Mouse (Mus musculus): Measurements from ENCODE around the gene Olfr1208. TPM values are rescaled to one million over a fixed set of nuclear protein-coding genes. Genes with fewer than 3 reads are reported as not detected.

Olfr1208 gene
- not detected in 2 replicates for polyA plus RNA-seq (2012; ENCODE audit: insufficient read depth, insufficient read length, missing spikeins)

- H3K4me3 ChIP-seq (ENCODE audit: insufficient read depth, low read depth, low read length), result no peak within 1 kb of the TSS
- no peaks in the 10 kb centered on the region for H3K4me1 ChIP-seq (ENCODE audit: control insufficient read depth, insufficient read depth, insufficient read length, low read length)
- no peak within 1 kb of the TSS for H3K27ac ChIP-seq (replicated peaks; ENCODE audit: low read depth, low read length)
Measured at GRCm38 (mm10) chr2:88902211-88902610, at the start of gene Olfr1208. Olfr1208 (minus strand) TSS chr2:88902311.

- Histone ChIP-seq H3K4me3 (ENCODE audit: insufficient read depth, low read depth, low read length) (no peak within 1 kb of the TSS), H3K27ac (replicated peaks; ENCODE audit: low read depth, low read length) (no peak within 1 kb of the TSS)
Measured at GRCm38 (mm10) chr2:88938011-88938410, 35.9 kb upstream of the Olfr1208 start, which contains the start of gene Olfr1211. Olfr1211 (minus strand) TSS chr2:88938111.

GRCm38 (mm10) chr2:88915057-88915456 is 12.9 kb upstream of the Olfr1208 start, which contains the start of gene Olfr1209:
Olfr1209 (minus strand) TSS chr2:88915157.
- no peak within 1 kb of the TSS for H3K4me3 ChIP-seq (ENCODE audit: insufficient read depth, low read depth, low read length)
- H3K4me1 ChIP-seq (ENCODE audit: control insufficient read depth, insufficient read depth, insufficient read length, low read length), result no peaks in the 10 kb centered on the region
- no peak within 1 kb of the TSS for H3K27ac ChIP-seq (replicated peaks; ENCODE audit: low read depth, low read length)

More at GRCm38 (mm10) chr2:88938011-88938410, 35.9 kb upstream of the Olfr1208 start, which contains the start of gene Olfr1211:
- H3K4me1 ChIP-seq (ENCODE audit: control insufficient read depth, insufficient read depth, insufficient read length, low read length), result no peaks in the 10 kb centered on the region

GRCm38 (mm10) chr2:88862931-88863330 is 39.2 kb downstream of the Olfr1208 start, which contains the start of gene Olfr1206:
Olfr1206 (plus strand) TSS chr2:88863231.
- Histone ChIP-seq H3K4me3 (ENCODE audit: insufficient read depth, low read depth, low read length) (no peak within 1 kb of the TSS), H3K27ac (replicated peaks; ENCODE audit: low read depth, low read length) (no peak within 1 kb of the TSS), H3K4me1 (ENCODE audit: control insufficient read depth, insufficient read depth, insufficient read length, low read length) (no peaks in the 10 kb centered on the region)

- H3K4me3 ChIP-seq (ENCODE audit: insufficient read depth, low read depth, low read length), result no peak within 1 kb of the TSS
- no peaks in the 10 kb centered on the region for H3K4me1 ChIP-seq (ENCODE audit: control insufficient read depth, insufficient read depth, insufficient read length, low read length)
- H3K27ac ChIP-seq (replicated peaks; ENCODE audit: low read depth, low read length), result no peak within 1 kb of the TSS
Measured at GRCm38 (mm10) chr2:88848992-88849391, 53.1 kb downstream of the Olfr1208 start, which contains the start of gene Olfr1204. Olfr1204 (plus strand) TSS chr2:88849292.

Other genes starting within 250 kb of the Olfr1208 start
- gene Olfr1193, start 226.7 kb downstream of the Olfr1208 start, polyA plus RNA-seq (2012; ENCODE audit: insufficient read depth, insufficient read length, missing spikeins), result not detected in 2 replicates
- gene Olfr1195, start 213.1 kb downstream of the Olfr1208 start, polyA plus RNA-seq (2012; ENCODE audit: insufficient read depth, insufficient read length, missing spikeins), result not detected in 2 replicates
- not detected in 2 replicates for gene Olfr1196, start 197.7 kb downstream of the Olfr1208 start, polyA plus RNA-seq (2012; ENCODE audit: insufficient read depth, insufficient read length, missing spikeins)
- not detected in 2 replicates for gene Olfr1197, start 169.9 kb downstream of the Olfr1208 start, polyA plus RNA-seq (2012; ENCODE audit: insufficient read depth, insufficient read length, missing spikeins)
- not detected in 2 replicates for gene Olfr1198, start 150.9 kb downstream of the Olfr1208 start, polyA plus RNA-seq (2012; ENCODE audit: insufficient read depth, insufficient read length, missing spikeins)
- not detected in 2 replicates for gene Olfr1199, start 141.8 kb downstream of the Olfr1208 start, polyA plus RNA-seq (2012; ENCODE audit: insufficient read depth, insufficient read length, missing spikeins)
- not detected in 2 replicates for gene Olfr1200, start 131.8 kb downstream of the Olfr1208 start, polyA plus RNA-seq (2012; ENCODE audit: insufficient read depth, insufficient read length, missing spikeins)
- not detected in 2 replicates for gene Olfr1201, start 109.3 kb downstream of the Olfr1208 start, polyA plus RNA-seq (2012; ENCODE audit: insufficient read depth, insufficient read length, missing spikeins)
- gene Olfr1202, start 87.8 kb downstream of the Olfr1208 start, polyA plus RNA-seq (2012; ENCODE audit: insufficient read depth, insufficient read length, missing spikeins), result not detected in 2 replicates
- not detected in 2 replicates for gene Olfr1205, start 72.6 kb downstream of the Olfr1208 start, polyA plus RNA-seq (2012; ENCODE audit: insufficient read depth, insufficient read length, missing spikeins)
- gene Olfr1204, start 53.0 kb downstream of the Olfr1208 start, polyA plus RNA-seq (2012; ENCODE audit: insufficient read depth, insufficient read length, missing spikeins), result not detected in 2 replicates
- gene Olfr1206, start 39.1 kb downstream of the Olfr1208 start, polyA plus RNA-seq (2012; ENCODE audit: insufficient read depth, insufficient read length, missing spikeins), result not detected in 2 replicates
- gene Olfr1209, start 12.8 kb upstream of the Olfr1208 start, polyA plus RNA-seq (2012; ENCODE audit: insufficient read depth, insufficient read length, missing spikeins), result not detected in 2 replicates
- not detected in 2 replicates for gene Olfr1211, start 35.8 kb upstream of the Olfr1208 start, polyA plus RNA-seq (2012; ENCODE audit: insufficient read depth, insufficient read length, missing spikeins)
- gene Olfr1212, start 51.7 kb upstream of the Olfr1208 start, polyA plus RNA-seq (2012; ENCODE audit: insufficient read depth, insufficient read length, missing spikeins), result not detected in 2 replicates
- gene Gm13762, start 78.0 kb upstream of the Olfr1208 start, polyA plus RNA-seq (2012; ENCODE audit: insufficient read depth, insufficient read length, missing spikeins), result not detected in 2 replicates
- gene Olfr1214, start 90.3 kb upstream of the Olfr1208 start, polyA plus RNA-seq (2012; ENCODE audit: insufficient read depth, insufficient read length, missing spikeins), result not detected in 2 replicates
- not detected in 2 replicates for gene Olfr1215, start 104.7 kb upstream of the Olfr1208 start, polyA plus RNA-seq (2012; ENCODE audit: insufficient read depth, insufficient read length, missing spikeins)
- gene Olfr1216, start 116.0 kb upstream of the Olfr1208 start, polyA plus RNA-seq (2012; ENCODE audit: insufficient read depth, insufficient read length, missing spikeins), result not detected in 2 replicates
- gene Olfr1217, start 129.8 kb upstream of the Olfr1208 start, polyA plus RNA-seq (2012; ENCODE audit: insufficient read depth, insufficient read length, missing spikeins), result not detected in 2 replicates
- not detected in 2 replicates for gene Olfr1218, start 158.9 kb upstream of the Olfr1208 start, polyA plus RNA-seq (2012; ENCODE audit: insufficient read depth, insufficient read length, missing spikeins)
- not detected in 2 replicates for gene Olfr1219, start 181.2 kb upstream of the Olfr1208 start, polyA plus RNA-seq (2012; ENCODE audit: insufficient read depth, insufficient read length, missing spikeins)
- not detected in 2 replicates for gene Olfr1220, start 204.5 kb upstream of the Olfr1208 start, polyA plus RNA-seq (2012; ENCODE audit: insufficient read depth, insufficient read length, missing spikeins)
- not detected in 2 replicates for gene Olfr1221, start 215.0 kb upstream of the Olfr1208 start, polyA plus RNA-seq (2012; ENCODE audit: insufficient read depth, insufficient read length, missing spikeins)
- gene Olfr1222, start 230.7 kb upstream of the Olfr1208 start, polyA plus RNA-seq (2012; ENCODE audit: insufficient read depth, insufficient read length, missing spikeins), result not detected in 2 replicates
- not detected in 2 replicates for gene Olfr1223, start 249.2 kb upstream of the Olfr1208 start, polyA plus RNA-seq (2012; ENCODE audit: insufficient read depth, insufficient read length, missing spikeins)